Mouse (Mus musculus) induced T-regulatory cell, adult 2 months (primary cell): ENCODE measurements at regions not wholly inside any gene's neighbourhood (a gene's known extent, or its start where the extent isn't known, plus 50 kb on each side); places are given as distances from the start of the nearest gene placed in this dataset.

ENCODE experiments used
- DNase-seq: peaks from one replicate; pipeline ENCODE4 v3.0.0-alpha.2; 2012; ENCODE audit warnings: low read depth

DNA sequence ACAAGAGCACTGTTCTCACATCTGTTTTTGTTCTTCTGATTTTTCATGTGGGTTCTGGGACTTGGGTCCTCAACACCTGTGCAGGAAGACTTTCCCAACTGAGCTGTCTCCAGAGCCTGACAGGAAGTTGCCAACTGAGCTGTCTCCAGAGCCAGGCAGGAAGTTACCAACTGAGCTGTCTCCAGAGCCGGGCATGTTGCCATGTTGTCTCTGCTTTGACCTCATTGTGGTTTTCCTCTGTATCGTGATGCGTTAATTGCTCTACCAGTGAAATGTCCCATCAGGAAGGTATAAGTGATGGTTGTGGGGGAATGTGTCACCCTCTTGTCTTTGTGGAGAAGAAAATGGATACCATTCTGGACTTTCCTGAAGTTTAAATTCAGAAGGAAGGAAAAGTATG lies 54.4 kb upstream of the Olfm4 start:
- DNase-seq = no peak

DNA sequence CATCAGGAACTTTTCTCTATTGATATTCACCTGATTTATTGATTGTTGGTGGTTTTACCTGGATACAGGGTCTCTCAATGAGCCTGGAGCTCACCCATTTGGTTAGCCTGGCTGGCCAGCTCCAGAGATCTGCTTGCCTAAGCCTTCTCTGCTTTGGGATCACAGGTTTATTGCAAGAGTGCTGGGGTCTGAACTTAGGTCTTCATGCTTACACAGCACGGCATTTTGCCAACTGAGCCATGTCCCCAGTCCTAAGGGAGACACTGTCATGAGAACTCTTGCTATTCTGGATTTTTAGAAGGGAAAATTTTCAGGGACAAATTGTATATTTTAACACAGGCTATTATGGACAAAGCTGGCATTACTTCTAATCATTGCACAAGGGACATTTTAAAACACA lies 56.7 kb upstream of the Olfm4 start:
- no peak for DNase-seq

DNA sequence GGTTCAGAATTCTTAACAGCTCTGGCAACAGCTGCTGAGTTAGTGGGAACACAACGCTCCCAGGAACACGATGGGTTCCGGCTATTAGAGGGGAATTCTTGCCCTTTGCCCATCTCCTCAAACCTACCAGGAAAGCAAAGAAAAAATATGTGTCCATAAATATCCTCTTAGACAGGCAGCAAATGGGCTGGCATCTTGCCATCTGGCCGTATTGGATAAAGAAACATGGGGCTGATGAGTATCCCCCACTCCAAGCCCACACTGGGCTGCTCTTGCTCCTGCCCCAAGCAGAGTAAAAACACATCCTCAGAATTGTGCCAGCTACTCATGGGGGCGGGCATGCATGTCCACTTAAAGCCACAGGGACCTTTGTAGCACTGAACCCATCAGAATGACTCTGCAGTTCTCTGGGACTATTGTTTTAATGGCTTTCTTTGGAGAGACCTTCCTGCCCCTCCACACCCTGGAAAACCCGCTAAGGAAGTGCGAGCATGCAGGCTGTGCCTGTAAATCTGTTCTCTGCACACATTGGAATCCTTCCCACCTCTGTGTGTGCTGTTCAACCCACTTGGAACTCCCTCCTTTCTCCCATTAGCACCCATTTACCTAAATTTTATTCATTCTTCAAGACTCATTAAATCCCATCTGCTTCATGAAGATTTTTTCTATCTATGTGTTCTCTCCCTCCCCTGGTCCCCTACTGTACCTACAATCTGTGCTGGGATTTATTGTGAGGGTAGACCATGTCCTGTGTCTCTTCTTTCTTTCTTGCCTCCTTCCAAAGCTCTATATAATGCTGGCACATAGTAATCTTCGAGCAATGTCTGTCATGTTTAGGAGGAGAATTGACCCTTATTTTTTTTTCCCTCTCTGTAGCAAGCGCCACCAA lies 66.7 kb upstream of the Olfm4 start:
- no peak for DNase-seq

DNA sequence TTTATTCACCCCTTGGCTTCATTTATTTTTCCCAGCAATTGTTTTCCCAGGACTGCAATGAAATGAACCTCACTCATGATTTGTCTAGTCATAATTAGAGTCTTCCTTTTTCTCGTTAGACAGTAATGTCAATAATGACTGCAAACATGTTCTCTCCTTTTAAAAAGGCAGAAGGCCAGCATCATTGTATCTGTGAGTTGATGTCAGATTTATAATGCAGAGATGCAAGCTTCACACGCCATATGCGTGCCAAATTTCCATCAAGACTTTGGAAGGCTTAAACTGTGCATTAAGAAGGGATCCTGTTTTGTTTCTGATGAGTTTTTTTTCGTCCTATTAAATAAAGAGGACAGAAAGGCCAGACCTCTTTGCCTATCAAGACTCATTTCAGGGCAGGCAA lies 68.9 kb upstream of the Olfm4 start:
- DNase-seq = no peak

DNA sequence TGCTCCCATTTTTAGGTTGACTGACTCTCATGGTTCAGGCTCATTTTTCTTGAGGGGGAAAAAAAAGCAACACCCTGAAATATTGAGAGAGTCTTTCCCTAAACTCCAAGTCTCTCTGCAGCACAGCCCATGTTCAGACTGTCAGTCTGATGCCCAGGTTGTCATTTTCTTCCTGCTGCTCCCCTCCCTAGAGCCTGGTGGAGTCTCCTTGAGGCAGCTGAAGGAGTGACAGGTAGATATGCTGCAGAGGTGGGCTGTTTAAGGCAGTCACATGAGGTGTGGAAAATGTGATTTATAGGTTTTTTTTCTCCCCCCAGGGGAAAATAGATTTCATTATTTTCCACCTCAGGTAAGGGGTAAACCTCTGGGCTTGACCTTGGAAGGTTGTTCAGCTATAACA lies 70.6 kb upstream of the Olfm4 start:
- no peak for DNase-seq

DNA sequence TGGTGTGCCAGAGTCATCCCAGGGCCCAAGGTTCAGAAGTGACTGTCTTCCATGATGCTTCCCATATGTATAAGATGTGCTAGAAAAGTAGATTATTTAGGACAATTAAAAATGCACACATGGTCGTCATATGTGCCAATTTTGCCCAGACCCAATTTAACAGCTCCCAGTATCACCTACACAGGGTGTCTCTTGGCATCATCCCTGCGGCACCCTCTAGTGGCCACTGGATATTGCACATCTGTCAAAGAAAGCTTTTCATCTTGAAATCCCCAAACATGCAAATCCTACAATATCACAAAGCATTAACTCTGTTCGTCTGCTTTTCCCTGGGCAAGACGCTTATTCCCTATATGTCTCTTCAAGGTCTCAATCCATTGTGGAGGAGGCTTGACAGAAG lies 71.3 kb upstream of the Olfm4 start:
- DNase-seq = peak; percentile 8

DNA sequence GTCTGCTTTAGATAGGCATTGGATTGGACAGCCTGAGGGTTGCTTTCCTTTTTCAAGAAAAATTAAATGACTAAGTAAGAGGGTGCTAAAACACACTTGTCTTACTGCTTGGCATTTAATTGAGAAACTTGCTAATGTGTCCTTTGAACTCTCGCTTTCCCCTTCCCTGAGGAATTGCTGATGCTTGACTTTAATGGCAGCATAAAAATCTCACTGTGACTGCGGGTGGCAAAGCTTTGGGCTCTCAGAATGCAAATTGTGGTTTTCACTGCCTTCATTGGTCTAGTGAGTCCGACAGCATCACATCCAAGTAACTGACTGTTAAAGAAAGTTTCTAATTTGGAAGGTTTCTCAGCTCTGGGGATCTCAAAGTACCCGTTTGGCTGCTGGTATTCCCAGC lies 76.1 kb upstream of the Olfm4 start:
- DNase-seq = no peak

DNA sequence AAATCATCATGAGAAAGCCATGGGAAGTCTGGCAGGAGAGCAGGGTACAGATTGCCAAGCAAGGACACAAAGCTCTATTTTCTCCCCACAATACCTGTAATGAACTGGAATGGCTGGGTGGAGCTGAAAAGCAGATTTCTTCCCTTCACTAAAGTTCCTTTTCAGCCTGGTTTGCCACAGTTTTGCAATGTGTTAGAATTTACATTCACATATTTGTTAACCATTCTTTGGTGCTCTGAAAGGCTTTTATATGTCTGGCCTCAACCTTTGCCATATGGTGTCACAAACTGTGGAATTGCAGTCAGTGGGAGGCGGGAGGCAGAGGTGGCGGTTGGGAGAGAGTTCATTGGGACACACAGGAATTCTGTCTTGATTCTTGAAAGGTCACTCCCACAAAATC lies 78.3 kb upstream of the Olfm4 start:
- DNase-seq = no peak

DNA sequence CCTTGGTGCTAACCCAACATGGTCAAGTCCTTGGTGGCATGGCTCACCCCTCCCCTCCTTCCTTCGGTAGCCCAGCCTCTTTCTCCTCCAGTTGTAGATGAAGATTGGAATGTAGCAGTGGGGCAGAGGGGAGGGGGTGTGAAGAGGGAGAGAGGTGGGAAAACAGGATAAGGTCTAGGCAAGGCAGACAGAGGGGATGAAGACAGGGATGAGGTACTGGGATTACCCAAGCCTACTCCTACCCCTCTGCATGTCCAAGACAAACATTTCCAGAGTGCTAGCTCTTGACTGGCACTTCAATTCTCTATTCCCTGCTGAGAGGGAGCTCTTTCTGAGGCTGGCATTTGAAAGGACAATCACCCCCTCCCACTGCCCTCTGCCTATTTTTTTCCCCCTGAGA lies 81.5 kb upstream of the Olfm4 start:
- DNase-seq = no peak

DNA sequence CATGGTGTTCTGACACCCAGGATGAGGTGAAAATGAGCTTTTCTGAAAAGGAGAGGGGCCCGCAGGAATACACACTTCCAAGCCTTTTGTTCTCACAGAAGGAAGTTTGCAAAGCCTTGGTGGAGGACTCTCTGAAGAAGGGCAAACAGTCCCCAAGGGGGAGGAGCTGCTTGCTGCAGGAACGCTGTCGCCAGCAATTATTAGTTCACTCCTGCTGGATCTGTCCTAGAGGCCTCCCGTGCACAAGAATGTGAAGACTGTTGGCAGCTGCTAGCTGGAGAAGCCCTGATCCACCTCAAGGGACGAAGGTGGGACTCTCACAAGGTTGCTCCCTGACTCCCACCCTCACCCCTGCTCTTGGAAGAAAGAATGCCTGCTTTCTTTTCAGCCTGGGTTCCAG lies 85.6 kb upstream of the Olfm4 start:
- DNase-seq = no peak

DNA sequence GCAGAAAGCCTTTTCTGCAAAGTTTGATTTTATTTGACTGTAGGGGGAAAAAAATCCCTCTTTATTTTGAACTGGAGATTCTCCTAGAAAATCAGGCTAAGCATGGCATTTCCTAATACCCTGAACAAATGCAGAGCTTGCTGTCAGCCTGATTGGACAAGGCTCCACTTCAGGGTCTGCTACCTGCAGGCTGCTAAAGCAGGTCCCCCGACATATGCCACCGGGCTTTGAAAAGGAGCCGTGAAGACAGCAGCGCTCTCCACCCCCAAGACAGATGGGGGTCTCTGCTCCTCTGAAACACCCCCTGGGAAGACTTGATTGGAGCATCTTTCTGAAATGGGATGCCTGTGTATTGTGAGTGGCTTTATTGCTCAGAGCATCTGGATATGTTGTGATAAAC lies 90.6 kb upstream of the Olfm4 start:
- DNase-seq = no peak

DNA sequence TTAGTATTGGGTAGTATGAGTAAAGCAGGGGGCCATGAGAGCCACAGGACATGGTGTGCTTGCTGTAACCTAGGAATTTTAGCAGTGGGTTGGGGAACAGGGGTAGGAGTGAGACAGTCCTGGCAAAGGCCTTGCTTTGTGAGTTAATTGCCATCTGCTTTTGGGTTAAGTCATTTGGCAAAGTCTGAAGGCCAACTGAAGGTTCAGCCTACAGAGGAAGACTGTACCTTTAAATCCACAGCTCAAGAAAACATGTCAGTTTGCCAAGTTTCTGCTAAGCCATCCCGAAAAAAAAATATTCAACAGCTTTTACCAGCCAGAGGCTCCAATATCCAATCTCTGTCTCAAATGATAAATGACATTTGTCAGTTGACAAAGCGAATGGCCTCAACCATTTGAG lies 93.2 kb upstream of the Olfm4 start:
- no peak for DNase-seq

DNA sequence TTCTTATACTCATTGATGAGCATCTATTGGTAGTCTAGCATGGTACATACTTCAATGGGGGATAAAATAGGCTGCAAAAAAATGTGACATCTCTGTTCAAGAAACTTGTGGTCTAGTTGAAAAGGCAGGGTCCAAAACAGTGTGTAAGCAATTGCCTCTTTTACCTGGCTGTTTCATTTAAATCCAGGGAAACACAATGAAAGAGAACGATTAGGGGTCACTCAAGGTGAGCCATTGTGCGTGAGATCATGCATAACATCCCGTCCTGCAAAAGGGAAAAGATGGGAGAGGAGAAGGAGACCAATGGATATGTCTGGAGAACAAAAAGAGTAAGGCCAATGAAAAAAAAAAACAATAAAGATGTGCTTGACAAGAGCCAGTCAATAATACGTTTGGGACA lies 93.6 kb upstream of the Olfm4 start:
- DNase-seq = no peak

DNA sequence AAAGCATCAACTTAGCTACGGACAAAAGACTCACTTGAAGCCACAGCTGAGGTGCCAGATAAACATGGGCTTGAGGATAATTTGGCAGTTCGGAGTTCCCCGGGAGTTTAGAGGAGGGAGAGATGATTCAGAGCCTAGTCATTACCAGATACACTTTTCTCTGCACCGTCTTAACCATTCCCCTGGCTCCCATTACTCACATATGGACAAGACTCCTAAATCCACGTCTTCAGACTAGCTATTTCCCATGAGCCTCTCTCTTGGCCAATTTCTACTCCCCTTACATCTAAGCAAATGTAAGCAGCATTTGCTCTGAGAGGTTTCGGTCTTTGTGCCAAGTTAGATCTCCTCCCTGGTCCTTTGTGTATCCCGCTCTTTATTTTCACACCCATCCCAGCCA lies 100.4 kb upstream of the Olfm4 start:
- DNase-seq = no peak

DNA sequence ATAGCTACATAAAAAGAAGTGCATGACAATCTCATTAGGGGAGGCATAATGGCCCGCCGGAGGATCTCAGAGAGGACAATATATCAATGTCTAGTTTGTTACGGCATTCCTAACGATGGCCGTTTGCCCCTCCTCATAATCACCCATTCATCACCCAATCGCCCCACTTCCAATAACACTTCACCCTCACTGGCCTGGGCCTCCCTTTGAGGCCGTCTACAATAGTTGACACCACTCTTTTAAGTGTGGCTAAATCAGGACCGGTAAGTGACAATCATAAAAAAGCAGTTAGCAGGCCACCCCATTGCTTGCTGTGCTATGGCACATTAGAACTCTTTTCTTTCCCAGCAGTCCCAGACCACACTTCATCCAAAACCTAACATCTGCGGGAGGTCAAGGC lies 102.2 kb upstream of the Olfm4 start:
- no peak for DNase-seq

DNA sequence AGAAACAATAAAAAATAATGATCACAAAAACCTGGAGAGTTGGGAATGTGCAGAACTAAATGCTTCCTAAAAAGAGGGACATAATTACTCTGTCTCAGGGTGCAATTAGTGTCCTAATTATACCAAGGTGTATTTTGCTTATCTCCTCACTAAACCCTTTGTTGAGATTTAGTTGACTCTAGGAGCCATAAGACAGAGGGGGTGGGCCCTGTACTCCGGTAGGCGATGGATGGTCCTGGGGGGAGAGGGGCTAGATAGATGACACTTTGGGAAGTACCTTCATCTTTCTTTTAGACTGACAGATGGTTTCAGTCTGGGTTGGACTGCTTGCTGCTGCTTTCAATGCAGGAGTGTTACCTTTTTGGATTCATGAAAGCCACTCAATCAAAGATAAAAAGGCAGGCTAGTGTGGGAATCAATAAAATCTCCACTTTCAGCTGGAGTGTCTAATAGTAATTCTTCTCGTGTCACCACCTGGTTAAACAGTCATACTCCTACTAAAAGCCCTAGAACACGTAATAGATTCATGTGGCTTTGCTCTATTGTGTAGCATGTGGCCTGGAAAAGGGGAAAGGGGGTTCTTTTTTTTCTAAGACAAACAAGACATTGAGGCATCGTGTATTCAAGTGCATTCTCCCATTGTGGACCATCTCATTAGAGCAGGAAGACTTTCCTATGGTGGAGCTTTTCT lies 103.7 kb upstream of the Olfm4 start:
- DNase-seq = no peak

DNA sequence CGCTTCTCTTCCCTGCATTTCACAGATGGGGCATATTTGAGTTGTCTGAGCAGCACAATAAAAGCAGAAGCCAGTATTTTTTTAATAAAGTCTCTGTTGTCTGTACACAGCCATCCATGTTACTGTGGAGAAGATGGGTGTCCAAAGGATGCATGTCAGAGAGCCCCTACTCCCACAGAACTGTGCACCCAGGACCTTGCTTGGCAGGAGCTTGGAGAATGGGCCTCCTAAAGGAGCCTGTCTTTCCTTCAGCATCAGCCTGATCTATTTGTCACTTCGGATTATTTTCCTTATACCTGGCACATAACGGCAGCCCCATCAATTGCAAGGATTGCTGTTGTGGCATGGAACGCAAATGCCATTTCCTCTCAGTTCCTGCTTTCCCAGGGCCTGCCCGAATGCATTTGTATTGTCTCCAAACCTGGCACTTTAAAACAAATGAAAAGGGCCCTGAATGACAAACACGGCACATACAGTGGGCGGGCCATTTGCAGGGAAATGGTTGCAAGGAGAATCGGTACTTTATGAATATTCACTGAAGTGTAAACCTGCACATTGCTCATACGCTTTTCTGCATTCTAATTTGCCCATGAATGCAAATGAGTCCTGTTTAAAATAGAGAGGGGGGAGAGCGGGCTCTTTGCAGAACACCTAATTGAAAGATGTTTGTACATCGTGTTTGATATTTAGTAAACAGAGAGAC lies 104.4 kb upstream of the Olfm4 start:
- DNase-seq = no peak

DNA sequence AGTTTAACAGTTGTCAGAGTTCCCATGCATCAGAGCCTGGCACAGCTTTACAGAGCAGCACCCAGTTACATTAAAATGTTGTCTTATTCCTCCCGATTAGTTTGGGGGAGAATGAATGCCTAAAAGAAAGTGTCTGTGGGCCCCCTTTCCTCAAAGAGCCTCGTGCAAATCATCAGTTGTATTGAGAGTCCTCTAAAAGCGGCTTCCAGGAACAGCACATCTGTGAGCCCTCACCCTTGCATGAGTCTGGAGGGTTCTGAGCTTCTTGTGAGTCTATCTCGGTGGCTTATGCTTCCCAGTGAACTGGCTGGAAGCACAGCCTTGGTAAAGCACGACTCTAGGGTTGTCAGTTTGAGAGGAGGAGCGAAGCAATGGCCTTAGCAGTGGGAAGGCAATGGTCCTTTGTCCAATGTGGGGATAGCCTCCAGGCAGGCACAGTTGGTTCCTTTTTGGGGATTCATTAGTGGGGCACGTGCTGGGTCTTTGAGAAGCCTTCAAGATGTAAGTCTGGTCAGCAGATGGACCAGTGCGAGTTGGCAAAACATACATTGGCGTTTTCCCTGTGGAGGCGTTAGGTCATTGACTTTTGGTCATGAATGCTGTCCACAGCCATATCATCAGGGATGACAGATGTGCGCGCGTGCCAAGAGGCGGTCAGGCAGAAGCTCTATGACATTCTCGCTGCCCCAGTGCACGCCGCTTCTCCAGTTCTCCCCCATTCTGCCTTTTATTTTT lies 105.4 kb upstream of the Olfm4 start:
- no peak for DNase-seq

DNA sequence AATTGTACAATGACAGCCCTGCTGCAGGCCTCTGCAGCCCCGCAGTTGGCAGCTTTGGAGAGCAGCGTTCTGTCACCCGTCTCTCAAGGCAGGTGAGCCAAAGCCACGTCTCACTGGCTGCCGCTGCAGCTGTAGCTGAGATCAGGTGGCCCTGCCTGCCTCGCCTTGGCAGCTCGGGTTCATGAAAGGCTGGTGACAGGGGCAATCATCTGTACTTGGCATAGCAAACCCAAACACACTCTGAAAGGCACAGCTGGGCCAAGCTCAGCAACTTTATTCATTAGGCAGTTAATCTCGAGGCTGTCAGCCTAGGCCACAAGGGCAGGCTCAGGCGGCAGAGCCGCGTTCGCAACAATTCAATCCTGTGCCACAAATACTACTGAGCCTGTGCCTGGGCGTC lies 102.0 kb upstream of the Pcdh8 start:
- DNase-seq = no peak

DNA sequence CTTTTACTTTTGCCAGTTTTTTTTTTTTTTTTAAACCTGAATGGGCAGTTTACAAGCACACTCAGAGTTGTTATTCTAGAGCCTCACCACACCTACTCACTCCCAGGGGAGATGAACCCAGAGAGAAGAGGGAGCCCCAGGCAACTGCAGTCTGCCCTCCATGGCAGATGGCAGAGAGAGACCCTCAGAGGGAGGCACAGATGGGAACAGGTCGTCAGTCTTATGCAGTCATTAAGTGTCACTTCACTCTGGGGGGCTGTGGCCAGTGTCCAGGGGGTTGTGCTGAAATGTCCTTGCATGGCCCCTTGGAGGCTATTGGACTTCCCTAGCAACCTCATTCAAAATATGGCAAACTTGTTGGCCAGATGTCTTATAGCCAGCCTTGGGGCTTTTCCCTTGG lies 101.3 kb upstream of the Pcdh8 start:
- DNase-seq = no peak

DNA sequence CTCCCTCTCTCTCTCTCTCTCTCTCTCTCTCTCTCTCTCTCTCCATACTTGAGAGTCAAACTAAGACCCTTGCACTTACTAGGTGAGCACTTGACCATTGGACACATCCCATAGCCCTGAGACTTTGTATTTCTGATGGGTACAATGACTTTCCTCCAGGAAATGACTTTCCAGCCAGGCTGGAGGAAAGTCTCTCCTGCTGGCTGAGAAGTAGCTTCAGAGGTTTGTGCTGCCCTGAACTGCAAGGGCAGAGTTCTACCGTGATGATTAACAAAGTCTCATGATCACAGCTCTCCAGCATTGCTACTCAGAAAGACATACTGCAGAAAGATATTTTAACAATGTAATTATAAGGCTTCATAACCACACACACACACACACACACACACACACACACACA lies 98.2 kb upstream of the Pcdh8 start:
- DNase-seq = no peak

DNA sequence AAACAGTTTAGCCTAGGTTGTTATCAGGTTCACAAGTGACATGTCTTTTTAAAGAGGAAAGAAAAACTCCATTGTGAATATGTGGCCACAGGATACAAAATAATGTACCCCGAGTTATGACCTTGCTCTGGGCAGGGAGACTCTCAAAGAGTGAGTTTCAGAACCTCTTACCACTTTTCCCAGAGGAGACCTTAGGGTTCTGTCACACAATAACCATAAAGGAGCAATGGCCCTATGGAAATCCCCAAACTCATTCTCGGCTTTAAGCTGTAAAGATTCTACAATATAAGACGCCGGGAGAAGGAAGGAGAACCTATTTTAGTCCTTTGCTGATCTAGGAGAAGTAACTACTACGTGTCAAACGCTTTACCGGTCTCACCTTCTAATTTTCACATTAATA lies 85.1 kb upstream of the Pcdh8 start:
- no peak for DNase-seq

DNA sequence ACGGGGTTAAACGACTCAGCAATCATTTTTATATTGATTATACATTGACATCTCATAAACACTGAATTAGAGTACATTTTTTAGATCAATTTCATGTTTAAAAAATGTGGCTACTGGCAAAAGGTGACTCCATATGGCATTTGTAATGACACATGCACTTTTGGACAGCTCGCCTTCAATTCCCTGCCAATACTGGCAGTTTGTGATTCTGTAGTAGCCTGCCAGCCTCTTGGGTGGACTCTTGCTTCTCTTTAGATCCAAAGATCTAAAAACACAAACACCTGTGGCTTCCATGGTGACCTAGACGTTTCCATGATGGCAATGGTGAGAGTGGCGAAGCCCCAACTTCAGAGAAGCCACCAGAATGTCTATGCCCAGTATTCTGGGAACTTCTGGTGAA lies 83.1 kb upstream of the Pcdh8 start:
- no peak for DNase-seq
